In the genomic region with DNA sequence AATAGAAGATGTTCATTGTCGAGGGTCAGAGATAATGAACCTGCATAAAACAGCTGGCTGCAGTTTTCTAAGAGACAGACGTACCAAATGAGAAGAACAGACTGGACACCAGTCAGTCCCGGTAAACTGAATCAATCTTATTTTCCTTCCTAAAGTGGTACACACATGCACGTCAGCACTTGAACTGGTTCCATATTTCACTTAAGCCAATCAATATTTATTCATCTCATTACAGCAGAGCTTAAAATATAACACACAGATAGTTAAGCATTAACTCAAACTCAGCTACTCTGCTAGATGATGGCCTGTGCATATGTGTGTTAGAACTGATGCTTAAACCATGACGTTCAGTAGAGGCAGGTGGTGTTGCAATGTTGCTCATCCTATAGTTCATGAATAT, we compare ENCODE assay signal across 22 mouse cellular contexts.
DNase-seq lines count a peak whose midpoint lies in the region; ATAC-seq and TF ChIP-seq lines count a peak whose summit lies in the region.
"Had no signal": no experiment of that assay in that cellular context is flagged by ENCODE, and none has a peak within 500 bp of the region (broad histone marks: within the 10 kb centered on the region; RNA-seq: fewer than 3 reads in every experiment).

No protein-coding gene starts in this region.

- no peaks in the 10 kb centered on the region for H3K9me3 ChIP-seq in kidney, embryonic 16.5 days (ENCODE audit: low read length)
- no peaks in the 10 kb centered on the region for H3K9me3 ChIP-seq in kidney, embryonic 15.5 days (replicated peaks)
- H3K9me3 ChIP-seq in liver, postnatal 0 days (ENCODE audit: low read length): no peaks in the 10 kb centered on the region
- H3K9me3 ChIP-seq in liver, embryonic 12.5 days (replicated peaks): no peaks in the 10 kb centered on the region

- H3K79me2 ChIP-seq in liver, adult 2 months (ENCODE audit: control insufficient read depth, insufficient read depth, low read length): no peaks in the 10 kb centered on the region

- no peak overlapping the region for H3K4me2 ChIP-seq in kidney, embryonic 16.5 days (replicated peaks; ENCODE audit: low read depth, low read length)
- H3K4me2 ChIP-seq in kidney, embryonic 15.5 days: no peak overlapping the region
- H3K4me2 ChIP-seq in liver, postnatal 0 days (ENCODE audit: low read depth, low read length): no peak overlapping the region
- H3K4me2 ChIP-seq in liver, embryonic 12.5 days: no peak overlapping the region

- H3K27ac ChIP-seq in kidney, adult 2 months (ENCODE audit: insufficient read depth, low read depth, low read length): no peak overlapping the region
- H3K27ac ChIP-seq in kidney, embryonic 16.5 days (ENCODE audit: low read length): no peak overlapping the region
- H3K27ac ChIP-seq in kidney, embryonic 15.5 days: no peak overlapping the region
- H3K27ac ChIP-seq in liver, adult 2 months (replicated peaks; ENCODE audit: insufficient read depth, low read depth, low read length): no peak overlapping the region
- no peak overlapping the region for H3K27ac ChIP-seq in liver, postnatal 0 days (ENCODE audit: low read depth)
- no peak overlapping the region for H3K27ac ChIP-seq in liver, embryonic 12.5 days

- no peaks in the 10 kb centered on the region for H3K36me3 ChIP-seq in kidney, adult 2 months (ENCODE audit: control insufficient read depth, insufficient read depth, low read length)
- no peaks in the 10 kb centered on the region for H3K36me3 ChIP-seq in kidney, embryonic 16.5 days (ENCODE audit: insufficient read depth, low read length)
- no peaks in the 10 kb centered on the region for H3K36me3 ChIP-seq in kidney, embryonic 15.5 days
- no peaks in the 10 kb centered on the region for H3K36me3 ChIP-seq in liver, adult 2 months (ENCODE audit: control insufficient read depth, insufficient read depth, low read length)
- H3K36me3 ChIP-seq in liver, postnatal 0 days (replicated peaks; ENCODE audit: insufficient read depth, low read length): no peaks in the 10 kb centered on the region
- no peaks in the 10 kb centered on the region for H3K36me3 ChIP-seq in liver, embryonic 12.5 days
- H3K36me3 ChIP-seq: G1E had no signal

- H3K4me3 ChIP-seq in kidney, adult 2 months (ENCODE audit: insufficient read depth, low read depth, low read length): no peak overlapping the region
- no peak overlapping the region for H3K4me3 ChIP-seq in kidney, embryonic 16.5 days (ENCODE audit: low read length)
- H3K4me3 ChIP-seq in kidney, embryonic 15.5 days (replicated peaks): no peak overlapping the region
- H3K4me3 ChIP-seq in liver, adult 2 months (ENCODE audit: insufficient read depth, low read depth, low read length): no peak overlapping the region
- H3K4me3 ChIP-seq in liver, postnatal 0 days (ENCODE audit: low read depth, low read length): no peak overlapping the region
- no peak overlapping the region for H3K4me3 ChIP-seq in liver, embryonic 12.5 days

- TF ChIP-seq POLR2A in kidney, adult 2 months (IDR thresholded peaks at IDR 0.05; ENCODE audit: low read depth, low read length): no peak
- TF ChIP-seq POLR2A in liver, adult 2 months (IDR thresholded peaks at IDR 0.05; ENCODE audit: extremely low read depth, insufficient read depth, low read length): no peak

- no peak for ATAC-seq in kidney, embryonic 16.5 days (ENCODE audit: low FRiP score, low TSS enrichment)
- ATAC-seq in kidney, embryonic 15.5 days (replicated peaks; ENCODE audit: low FRiP score): no peak
- ATAC-seq in liver, postnatal 0 days: peak; percentile 68
- ATAC-seq in liver, embryonic 12.5 days: no peak
- ATAC-seq: activated CD4-positive, CD25-positive, alpha-beta regulatory T cell, adult 4 months; CD4-positive, CD25-positive, alpha-beta regulatory T cell, adult 4 months; Patski had no signal

- no peaks in the 10 kb centered on the region for H3K27me3 ChIP-seq in kidney, adult 2 months (replicated peaks; ENCODE audit: control insufficient read depth, insufficient read depth, low read length)
- no peaks in the 10 kb centered on the region for H3K27me3 ChIP-seq in kidney, embryonic 16.5 days (ENCODE audit: insufficient read depth, low read length)
- no peaks in the 10 kb centered on the region for H3K27me3 ChIP-seq in kidney, embryonic 15.5 days
- H3K27me3 ChIP-seq in liver, adult 2 months (ENCODE audit: control insufficient read depth, insufficient read depth, low read length): no peaks in the 10 kb centered on the region
- no peaks in the 10 kb centered on the region for H3K27me3 ChIP-seq in liver, postnatal 0 days (ENCODE audit: insufficient read depth, low read length)
- H3K27me3 ChIP-seq in liver, embryonic 12.5 days (replicated peaks): no peaks in the 10 kb centered on the region
- H3K27me3 ChIP-seq: CH12.LX, Patski had no signal

- TF ChIP-seq EP300 in liver, postnatal 0 days (IDR thresholded peaks at IDR 0.05; ENCODE audit: low read depth): 0 out of 2 replicates have a peak, but pooled peaks have one; percentile 25

- TF ChIP-seq CTCF in kidney, adult 2 months (conservative IDR thresholded peaks at IDR 0.05; ENCODE audit: insufficient read depth, insufficient read length, low read depth, low read length): no peak
- no peak for TF ChIP-seq CTCF in liver, adult 2 months (IDR thresholded peaks at IDR 0.05; ENCODE audit: low read depth, low read length)
- no peak for TF ChIP-seq CTCF in liver, postnatal 0 days (IDR thresholded peaks at IDR 0.05; ENCODE audit: low read depth)

- peak; percentile 18 for DNase-seq in kidney, adult 2 months
- peak; percentile 21 for DNase-seq in kidney, adult 9 months
- DNase-seq in liver, adult 2 months (ENCODE audit: extremely low read depth, low read depth, low spot score): peak; percentile 86
- no peak for DNase-seq in liver
- DNase-seq in liver, postnatal 0 days: no peak
- DNase-seq: adrenal gland, adult 2 months; adrenal gland, adult 8-10 months; adrenal gland, postnatal 10 days; adrenal gland, postnatal 14 days; adrenal gland, postnatal 25 days; adrenal gland, postnatal 36 days; B cell, adult 2 months; cerebellum, adult 11 months; cerebellum, adult 11-12 months had no signal

- H3K4me1 ChIP-seq in kidney, adult 2 months (ENCODE audit: control insufficient read depth, insufficient read depth, low read length): 0 out of 2 replicates have a peak, but pooled peaks cover 5% of the 10 kb centered on the region
- H3K4me1 ChIP-seq in kidney, embryonic 16.5 days (ENCODE audit: insufficient read depth, low read length): 0 out of 2 replicates have a peak, but pooled peaks cover 3% of the 10 kb centered on the region
- H3K4me1 ChIP-seq in kidney, embryonic 15.5 days: 0 out of 2 replicates have a peak, but pooled peaks cover 10% of the 10 kb centered on the region
- H3K4me1 ChIP-seq in liver, adult 2 months (ENCODE audit: control insufficient read depth, insufficient read depth, low read length): no peaks in the 10 kb centered on the region; the same call in 1 of the 2 replicates
- no peaks in the 10 kb centered on the region; the same call in 1 of the 2 replicates for H3K4me1 ChIP-seq in liver, postnatal 0 days (ENCODE audit: insufficient read depth)
- no peaks in the 10 kb centered on the region for H3K4me1 ChIP-seq in liver, embryonic 12.5 days

- H3K9ac ChIP-seq in kidney, embryonic 16.5 days (replicated peaks; ENCODE audit: low read length): no peak overlapping the region
- H3K9ac ChIP-seq in kidney, embryonic 15.5 days: no peak overlapping the region
- H3K9ac ChIP-seq in liver, adult 2 months (ENCODE audit: low read depth, low read length): no peak overlapping the region
- no peak overlapping the region for H3K9ac ChIP-seq in liver, postnatal 0 days (replicated peaks)
- no peak overlapping the region for H3K9ac ChIP-seq in liver, embryonic 12.5 days

- 31% methylated on average over 5 of the region's 5 CpGs for WGBS in kidney, adult 2 months
- 63% methylated on average over 5 of the region's 5 CpGs for WGBS in kidney, embryonic 16.5 days
- WGBS in kidney, embryonic 15.5 days: 61% methylated on average over 5 of the region's 5 CpGs
- WGBS in liver, adult 2 months: 28% methylated on average over 5 of the region's 5 CpGs
- WGBS in liver, postnatal 0 days (ENCODE audit: insufficient replicate concordance): 56% methylated on average over 5 of the region's 5 CpGs
- 71% methylated on average over 5 of the region's 5 CpGs for WGBS in liver, embryonic 12.5 days (ENCODE audit: insufficient replicate concordance)

Comparison
In these comparisons a context has a peak if more than half of its experiments do, and no peak if none do; other contexts are left out.
1. DNase-seq: peak in kidney, adult 2 months (single experiment), kidney, adult 9 months (single experiment) and liver, adult 2 months (single experiment); none in liver (single experiment) and liver, postnatal 0 days (single experiment).